Mouse (Mus musculus) right cerebral cortex, adult 2 months (tissue): ENCODE measurements around the gene Asxl2.
"Not testable (repeated sequence)": the region's sequence is repeated elsewhere in the genome, so short reads cannot be mapped to it uniquely, and the experiment has no call there.

Experiments
- DNase-seq, 2 experiments: peaks; one replicate each; pipeline ENCODE4 v3.0.0; 2021 to 2022; ENCODE audit warnings: low spot score in 2 of 2

Gene Asxl2

DNA sequence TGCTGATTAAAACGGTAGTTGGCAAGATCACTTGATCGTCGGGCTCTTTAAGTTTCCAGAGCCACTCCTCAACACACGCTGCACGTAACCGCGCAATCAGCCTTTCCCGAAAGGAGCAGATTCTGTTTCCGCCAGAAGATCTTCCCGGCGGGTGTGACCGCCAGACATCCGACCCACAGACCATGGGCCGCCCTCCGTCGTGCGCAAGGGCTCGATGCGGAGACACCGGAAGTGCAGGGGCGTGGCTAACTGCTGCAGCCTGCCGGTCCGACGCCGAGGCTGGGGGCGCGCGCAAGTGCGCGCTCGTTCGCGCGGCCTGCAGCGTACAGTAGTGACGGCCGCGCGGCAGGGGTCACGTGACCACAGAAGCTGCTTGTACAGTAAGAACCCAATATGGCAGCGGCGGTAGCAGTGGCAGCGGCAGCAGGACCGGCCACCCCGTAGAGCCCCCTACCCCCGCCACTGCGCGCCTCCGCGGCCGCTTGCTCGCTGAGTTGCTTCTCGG is at the start of gene Asxl2:
TSS of gene Asxl2 (plus strand) at position 328 of the 505 bp plus-strand sequence.
- DNase-seq = peak; percentile 98 to 99

DNA sequence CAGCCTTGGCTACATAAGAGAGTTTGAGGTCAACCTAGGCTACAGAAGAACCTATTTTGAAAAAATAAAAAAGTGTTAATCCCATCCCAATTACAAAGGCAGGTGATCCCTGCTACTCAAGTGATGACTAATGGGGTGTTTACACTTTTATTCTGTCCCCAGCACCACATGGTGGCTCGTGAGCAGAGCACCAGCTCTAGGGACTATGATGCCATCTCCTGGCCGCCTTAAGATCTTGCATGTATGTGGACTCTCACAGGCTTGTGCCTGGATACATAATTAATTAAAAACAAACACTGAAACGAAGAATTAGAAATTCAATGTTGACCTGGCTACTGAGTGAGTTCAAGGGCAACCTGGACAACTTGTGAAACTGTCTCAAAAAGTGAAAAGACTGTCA is 49.5 kb upstream of the Asxl2 start:
- no peak for DNase-seq

DNA sequence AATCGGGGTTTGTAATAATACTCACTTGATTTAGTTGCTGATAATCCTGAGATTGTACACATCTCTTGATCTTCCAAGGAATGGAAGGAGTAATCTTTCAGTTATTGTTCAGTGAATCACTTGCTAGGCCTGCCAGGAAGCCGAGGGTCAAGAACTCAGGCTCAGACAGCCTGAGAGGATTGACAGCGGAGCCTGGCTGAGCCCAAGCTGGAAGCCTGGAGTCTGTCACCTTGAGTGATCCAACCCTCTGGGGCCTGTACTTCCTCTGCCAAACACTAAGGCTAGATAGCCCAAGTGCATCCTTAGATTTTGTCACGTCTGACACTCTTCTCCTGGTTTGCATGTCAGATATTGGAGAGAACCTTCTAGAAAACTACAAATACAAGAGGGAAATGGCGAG is 48.9 kb upstream of the Asxl2 start:
- DNase-seq = no peak

DNA sequence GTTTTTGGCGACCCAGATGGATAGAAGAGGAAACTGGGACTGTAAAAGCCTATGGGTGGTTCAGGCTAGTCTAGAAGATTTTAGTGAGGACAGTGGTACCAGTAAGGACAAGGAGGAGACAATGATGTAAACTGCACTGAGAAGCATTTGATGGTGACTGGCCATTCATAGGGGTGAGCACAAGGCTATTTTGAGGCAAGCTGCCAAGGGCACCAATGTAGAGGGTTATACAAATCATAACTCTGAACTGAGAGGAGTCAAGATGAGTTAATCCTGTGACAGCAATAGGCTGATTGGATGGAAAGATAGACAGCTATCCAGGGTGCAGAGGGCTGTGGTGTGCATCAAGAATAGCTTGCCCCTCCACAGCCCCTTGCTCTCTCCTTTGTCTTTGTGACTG is 41.8 kb upstream of the Asxl2 start:
- no peak for DNase-seq

DNA sequence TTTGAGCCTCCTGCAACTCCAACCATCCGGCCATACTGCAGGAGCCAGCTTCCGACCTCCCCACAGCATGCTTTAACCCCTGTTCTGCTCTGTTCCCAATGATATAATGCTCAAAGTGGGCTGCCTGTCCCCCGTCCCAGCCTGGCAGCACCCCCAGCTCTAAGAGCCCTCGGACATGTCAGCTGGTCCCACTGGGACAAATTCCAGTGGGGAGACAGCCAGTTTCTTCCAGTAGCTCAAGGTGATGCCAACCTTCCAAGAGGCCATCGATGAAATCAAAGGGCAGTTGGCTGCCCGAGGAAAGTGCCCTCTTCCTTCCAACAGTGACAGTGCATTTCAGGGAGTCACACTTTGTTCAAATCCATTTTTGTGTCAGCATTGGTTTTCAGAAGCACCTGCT is 41.4 kb upstream of the Asxl2 start:
- DNase-seq = no peak

DNA sequence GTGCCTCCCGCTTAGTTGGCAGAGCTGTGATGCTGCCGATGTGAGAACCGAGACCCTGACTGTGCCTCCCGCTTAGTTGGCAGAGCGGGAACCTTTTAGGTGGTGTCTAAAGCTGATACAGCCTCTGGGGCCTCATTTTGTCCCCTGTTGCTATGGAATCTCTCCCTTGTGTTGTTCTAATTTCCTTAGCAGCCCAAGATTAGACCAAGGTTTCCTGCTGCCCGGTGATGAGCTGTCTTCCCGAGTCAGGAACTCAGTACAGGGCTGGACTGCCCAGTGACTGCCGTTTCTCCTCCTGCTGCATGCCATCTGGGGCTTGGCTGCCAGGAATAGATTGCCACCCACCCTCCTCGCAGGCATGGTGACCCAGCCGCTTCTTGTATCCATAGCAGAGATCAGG is 40.7 kb upstream of the Asxl2 start:
- DNase-seq = peak in 1 of 2 experiments; percentile 48

DNA sequence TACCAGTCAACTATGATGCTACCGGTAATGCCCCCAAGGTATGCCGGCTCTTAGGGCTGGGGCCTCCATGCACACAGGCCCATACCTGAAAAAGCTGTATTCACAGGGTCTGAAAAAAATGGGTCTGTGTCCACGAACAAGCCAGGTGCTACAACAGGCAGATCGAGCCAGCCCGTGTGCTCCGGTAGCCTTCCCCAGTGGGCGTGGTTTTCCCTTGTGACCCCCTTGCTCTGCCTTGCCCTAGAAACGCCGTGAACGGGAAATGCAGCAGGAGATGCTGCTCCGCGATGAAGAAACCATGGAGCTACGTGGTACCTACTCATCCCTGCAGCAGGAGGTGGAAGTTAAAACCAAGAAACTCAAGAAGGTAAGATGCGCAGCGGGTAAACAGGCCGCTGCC is 38.8 kb upstream of the Asxl2 start:
- no peak for DNase-seq

DNA sequence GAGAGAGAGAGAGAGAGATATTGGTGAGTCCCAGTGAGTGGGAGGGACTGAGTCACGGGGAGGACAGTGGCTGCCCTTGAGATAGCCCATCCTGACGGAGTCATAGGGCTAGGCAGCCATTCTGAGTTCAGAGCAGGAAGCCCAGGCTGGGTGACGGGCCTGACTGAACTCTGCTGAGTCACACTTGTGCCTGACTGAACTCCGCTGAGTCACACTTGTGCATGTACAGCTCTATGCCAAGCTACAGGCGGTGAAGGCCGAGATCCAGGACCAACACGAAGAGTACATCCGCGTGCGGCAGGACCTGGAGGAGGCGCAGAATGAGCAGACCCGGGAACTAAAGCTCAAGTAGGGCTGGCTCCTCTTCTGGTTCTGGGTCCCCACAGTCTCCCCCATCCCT is 37.3 kb upstream of the Asxl2 start:
- DNase-seq = peak; percentile 42 to 52

DNA sequence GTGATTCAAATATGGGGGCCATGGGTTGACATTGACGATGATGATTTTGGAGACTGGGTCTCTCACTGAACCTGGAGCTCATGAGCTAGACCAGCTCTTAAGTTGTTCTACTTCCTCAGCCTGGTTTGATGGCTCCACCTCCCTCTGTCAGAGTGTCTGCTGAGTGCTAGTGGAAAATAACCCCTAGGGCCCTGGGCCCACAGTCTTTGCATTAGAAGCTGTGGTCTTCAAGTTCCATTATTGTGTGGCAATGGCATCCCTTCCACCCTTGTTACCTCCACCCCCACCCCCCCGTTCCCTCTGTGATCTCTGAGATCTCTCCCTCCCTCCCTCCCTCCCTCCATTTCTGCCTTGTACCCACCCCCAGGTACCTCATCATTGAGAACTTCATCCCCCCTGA is 36.6 kb upstream of the Asxl2 start:
- no peak for DNase-seq

DNA sequence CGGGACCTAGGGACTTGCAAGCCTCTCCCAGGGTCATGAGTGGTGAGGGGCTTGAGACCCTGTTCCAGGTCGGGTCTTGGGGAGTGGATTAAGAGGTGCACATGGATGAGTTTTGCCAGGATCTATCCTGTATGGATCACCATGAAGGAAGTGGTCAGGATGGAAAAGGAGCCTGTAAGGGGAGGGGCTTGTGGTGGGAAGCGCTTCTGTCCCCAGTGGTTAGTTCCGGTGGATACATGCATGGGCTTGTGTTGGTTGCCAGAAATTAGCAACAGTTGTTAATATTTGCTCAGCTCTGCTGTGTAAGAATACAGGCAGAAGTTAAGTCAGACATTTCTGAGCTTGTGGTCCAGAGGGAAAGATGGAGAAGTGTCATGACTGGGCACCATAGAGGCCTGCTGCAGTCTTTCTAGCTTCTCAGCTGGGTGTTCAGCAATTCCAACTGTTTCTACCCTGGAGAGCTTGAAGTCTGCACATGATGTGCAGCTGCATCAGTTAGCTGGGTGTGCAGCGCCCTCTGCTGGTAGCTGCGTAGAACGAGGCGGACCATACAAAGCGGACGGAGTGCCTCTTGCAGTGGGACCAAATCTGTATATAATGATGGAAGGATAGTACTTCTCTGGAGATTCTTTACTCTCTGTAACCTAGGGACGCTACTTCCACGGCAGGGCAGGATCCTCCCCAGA is 35.9 kb upstream of the Asxl2 start:
- peak; percentile 82 to 86 for DNase-seq

DNA sequence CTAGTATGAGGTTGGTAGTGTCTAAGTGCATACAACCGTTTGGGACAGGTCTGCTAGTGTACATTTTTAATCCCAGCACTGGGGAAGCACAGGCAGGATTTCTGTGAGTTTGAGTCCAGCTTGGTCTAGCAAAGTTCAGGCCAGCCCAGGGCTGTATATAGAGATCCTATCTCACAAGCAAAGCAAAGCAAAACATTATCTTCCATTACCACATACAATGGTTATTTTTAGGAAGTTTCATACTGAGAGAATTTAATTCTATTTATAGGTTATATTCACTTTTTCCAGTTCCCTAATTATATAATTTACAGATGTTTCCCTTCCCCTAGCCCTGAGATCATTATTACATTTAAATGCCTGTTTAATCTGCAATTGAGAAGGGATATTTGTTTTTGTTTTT is 35.4 kb upstream of the Asxl2 start:
- no peak for DNase-seq

DNA sequence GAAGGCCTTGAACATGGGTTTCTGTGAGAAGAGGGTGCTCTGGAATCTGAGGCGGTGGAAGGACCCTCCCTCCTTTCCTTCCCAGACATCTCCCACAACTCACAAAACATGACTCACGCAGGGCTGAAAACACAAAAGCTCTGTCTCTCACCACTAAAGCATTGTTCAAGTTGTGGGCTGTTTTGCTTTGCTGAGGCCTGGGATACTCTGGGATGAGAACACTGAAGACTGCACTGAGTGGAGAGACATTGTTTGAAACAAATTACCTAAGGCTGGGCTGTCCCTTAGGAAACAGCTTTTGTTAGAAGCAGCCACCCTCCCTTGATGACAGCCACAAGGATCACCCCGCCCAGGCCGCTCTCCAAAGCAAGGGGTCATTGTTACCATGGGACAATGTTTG is 33.5 kb upstream of the Asxl2 start:
- DNase-seq = no peak

DNA sequence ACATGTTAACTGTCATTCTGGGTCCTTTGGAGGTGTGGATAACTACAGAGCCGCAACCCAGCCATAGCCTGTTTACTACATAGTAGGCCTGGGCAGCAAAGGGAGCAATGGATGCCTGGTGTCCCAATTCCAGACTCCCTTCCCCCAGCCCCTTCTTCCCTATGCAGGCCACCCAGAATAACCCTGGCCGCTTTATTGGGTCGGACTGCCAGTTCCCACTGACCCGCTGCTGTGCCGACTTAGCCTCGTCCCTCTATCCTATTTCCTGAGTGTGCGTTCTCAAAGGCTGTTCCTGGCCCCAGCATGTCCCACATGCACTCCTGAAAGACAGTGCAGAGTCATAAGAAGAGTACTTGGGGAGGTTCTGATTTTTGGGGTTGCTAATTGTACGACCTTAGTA is 29.7 kb upstream of the Asxl2 start:
- DNase-seq = no peak

DNA sequence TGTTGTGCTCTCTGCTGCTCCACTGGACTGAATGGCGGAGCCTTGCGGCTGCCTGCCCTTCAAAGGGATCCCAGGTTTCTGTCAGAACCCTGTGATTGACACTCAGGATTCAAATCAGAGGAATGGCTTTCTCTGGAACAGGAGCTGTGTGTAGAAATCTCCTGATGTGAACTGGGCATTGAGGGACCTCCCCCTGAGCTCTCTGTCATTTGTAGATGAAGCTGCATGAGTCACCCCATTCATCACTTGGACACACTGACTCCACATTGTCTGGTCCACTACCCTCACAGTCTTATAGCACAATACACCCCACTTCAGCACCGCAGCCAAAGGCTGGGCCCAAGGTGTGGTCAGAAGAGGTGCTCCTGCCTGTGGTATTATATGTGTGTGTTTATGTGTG is 21.0 kb upstream of the Asxl2 start:
- not testable (repeated sequence) for DNase-seq

DNA sequence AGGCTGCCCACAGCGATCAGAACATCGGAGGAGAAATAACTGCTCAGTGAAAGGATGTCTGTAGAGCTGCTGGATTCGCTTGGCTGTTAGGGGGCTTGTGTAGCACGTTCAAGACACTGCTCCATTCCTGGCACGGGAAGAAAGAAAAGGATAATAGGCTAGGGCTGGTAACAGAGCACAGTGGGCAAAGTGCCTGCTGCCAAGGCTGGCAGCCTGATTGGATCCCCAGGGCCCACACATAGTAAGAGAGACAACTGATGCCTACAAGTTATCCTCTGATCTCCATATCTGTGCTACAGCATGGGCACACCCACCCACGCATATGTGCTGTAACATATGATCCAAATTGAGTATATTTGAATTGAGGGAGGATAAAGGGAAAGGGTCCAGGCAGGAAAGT is 20.1 kb upstream of the Asxl2 start:
- no peak for DNase-seq

DNA sequence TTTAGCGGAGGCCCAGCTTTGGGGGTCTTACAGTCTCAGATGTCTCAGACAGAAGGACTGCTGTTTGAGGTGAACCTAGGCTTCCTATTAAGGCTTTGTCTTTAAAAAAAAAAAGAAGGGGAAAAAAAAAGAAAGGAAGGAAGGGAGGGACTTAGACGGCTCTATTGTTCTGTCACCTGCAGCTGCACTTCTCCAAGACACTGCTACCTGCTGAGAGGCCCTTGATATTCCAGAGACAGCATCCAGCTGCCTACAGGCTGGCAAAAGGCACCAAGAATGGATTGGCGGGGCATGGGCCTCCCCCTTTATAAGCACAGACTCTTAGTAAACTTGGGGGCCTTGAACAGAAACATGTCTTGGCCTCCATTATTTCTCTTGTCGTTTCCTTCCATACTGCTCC is 11.7 kb upstream of the Asxl2 start:
- no peak for DNase-seq

DNA sequence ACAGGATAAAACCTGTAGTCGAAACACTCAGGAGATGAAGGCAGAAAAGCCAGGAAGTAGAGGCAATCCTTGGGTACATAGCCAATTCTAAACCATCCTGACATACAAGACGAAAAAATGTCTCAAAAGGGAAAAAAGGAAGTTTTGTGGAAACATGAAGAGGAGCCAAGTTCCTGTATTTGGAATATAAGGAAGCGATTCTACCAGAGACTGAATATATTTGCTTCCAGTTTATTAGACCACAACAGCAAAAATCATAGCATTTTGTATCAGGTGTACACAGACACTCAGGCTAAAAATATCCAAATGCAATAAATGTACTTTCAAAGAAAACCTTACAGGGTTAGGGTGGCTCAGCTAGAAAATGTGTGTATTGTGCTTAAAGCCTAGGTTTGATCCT is 7.9 kb upstream of the Asxl2 start:
- no peak for DNase-seq

DNA sequence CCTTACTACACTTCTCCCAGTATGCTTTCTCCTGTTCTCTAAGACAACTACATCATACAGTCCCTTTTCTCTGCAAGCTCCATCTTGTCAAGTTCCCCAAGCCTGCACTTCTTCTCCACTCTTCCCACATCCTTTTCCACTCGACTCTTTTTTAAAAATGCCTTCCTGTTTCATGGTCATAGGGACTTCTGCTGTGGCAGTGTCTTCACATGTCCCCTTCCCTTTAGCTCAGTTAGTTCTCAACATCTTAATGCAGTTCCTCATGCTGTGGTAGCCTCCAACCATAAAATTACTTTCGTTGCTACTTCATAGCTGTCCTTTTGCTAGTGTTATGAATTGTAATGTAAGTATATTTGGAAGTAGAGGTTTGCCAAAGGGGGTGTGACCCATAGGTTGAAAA is 6.1 kb upstream of the Asxl2 start:
- no peak for DNase-seq

DNA sequence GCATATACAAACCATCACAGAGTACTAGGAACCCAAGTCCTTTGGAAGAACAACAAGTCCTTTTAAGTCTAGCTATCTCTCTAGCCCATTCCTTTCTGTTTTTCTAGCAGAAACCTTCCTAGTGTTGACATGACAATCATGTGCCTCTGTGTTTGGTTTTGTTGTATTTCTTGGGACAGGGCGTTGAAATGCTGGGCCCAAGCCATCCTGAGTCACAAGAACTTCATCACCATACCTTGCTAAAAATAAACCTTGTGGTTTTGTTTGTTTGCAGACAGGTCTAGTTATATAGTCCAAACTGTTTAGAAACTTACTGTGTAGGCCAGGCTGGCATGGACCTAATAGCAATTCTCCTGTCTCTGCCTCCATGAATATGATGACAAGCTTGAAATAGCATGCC is 3.9 kb upstream of the Asxl2 start:
- no peak for DNase-seq

DNA sequence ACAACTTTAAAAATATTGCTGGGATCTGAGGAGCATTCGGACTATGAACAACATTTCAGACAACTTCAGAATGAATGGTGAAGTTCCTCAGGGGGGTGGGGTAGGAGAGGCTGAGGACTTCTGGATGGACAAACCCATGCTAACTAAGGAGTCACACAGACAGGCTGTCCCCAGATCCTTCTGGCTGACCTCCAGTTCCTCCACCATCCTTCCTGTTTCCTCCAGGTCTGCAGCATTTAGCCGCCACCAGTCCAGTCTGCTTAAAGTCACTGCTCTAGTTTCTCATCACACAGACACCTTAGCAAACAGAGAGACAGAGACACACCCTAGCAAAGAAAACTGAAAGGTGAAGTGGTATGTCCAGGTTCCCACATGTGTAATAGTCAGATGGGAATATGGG is 2.5 kb upstream of the Asxl2 start:
- DNase-seq = no peak

DNA sequence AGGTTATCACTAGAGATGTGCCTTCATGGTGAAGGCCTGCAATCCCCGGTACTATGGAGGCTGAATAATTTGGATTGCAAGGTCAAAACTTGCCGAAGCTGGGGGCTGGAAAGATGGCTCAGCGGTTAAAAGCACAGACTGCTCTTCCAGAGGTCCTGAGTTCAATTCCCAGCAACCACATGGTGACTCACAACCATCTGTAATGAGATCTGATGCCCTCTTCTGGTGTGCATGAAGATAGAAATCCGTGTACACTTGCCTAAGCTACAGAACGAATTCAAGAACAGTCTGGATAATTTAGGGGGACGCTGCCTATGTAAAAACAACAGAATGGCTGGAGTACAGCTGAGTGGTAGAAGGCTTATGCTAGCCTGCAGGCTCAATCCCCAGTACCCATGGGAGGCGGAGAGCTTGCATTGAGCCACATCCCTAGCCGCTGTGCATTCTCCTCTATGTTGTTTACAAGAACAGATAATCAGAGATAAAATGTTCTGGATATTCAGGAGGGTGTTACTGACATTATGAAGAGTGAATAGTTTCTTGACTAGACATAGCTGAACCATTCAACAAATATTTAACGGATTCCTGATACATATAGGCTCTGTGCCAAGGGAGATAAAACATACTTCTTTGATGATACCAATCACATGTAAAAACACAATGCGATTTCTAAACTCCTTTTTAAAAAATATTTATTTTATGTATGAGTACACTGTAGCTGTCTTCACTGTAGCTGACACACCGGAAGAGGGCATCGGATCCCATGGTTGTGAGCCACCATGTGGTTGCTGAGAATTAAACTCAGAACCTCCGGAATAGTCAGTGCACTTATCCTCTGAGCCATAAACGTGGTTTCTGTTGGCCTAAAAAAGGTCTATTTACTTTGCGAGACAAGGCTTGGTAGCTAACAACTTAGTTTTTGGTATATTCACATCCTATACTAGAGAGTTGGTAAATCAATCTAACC is 999 bp upstream of the Asxl2 start:
- peak in 1 of 2 experiments; percentile 48 for DNase-seq

DNA sequence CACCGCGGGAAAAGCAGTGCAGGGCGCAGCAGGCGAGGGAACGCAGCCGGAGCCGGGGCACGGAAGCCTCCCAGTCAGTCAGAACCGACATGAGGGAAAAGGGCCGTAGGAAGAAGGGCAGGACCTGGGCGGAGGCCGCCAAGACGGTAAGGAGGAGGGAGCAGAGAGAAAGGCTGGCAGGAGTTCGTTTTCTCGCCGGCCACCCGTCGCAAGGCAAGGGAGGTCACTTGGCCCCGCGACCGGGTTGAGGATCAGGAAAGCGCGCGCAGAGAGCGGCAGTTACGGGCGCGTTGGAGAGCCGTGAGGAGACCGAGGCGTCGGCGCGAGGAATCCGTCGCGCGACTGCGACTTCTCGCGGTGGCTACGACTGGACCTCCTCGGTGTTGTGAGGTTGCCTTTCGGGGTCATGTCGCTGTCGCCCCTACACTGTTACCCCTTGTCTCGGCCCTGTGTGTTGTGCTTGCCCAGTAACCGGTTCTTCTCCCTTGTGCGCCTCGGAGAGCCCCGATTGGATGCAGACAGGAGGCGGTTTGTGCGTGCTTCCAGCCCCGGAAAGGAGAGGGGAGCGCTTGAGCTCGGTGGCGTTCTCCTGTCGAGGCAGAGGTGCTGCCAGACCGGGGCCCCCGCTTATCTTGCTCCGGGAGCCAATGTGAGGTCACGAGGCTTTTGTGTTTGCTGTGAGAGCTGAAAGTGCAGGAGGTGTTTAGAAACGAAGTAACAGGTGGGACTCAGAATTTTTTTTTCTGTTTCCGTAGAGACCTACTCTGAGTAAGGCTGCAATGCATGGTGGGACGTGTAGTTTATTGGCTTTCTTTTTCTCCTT is 621 bp downstream of the Asxl2 start:
- peak; percentile 64 to 82 for DNase-seq
